Mouse (Mus musculus) forebrain, embryonic 16.5 days (tissue): ENCODE measurements around the gene Irf2. TPM values are rescaled to one million over a fixed set of nuclear protein-coding genes. Genes with fewer than 3 reads are reported as not detected.
"Not testable (repeated sequence)": the region's sequence is repeated elsewhere in the genome, so short reads cannot be mapped to it uniquely, and the experiment has no call there.

ENCODE experiments used
- ATAC-seq: fragments of 200-750 bp; cut with Nextera tagmentation; 2 replicates; pipeline ENCODE4 v1.8.0; 2017; ENCODE audit warnings: mild to moderate bottlenecking, moderate library complexity
- H3K27ac ChIP-seq: fragments of 300-500 bp; sonication (generic); 2 replicates; pipeline ENCODE4 v1.5.1; 2014; ENCODE audit warnings: low read length, control low read depth
- H3K27me3 ChIP-seq: fragments of 300-500 bp; sonication (generic); replicated peaks from 2 replicates; pipeline ENCODE4 v1.6.1; 2014; ENCODE audit warnings: low read length; ENCODE audit not compliant: control insufficient read depth, insufficient read depth
- H3K36me3 ChIP-seq: fragments of 300-500 bp; sonication (generic); 2 replicates; pipeline ENCODE4 v1.6.1; 2014; ENCODE audit not compliant: control insufficient read depth, insufficient read depth
- H3K4me1 ChIP-seq: fragments of 300-500 bp; sonication (generic); replicated peaks from 2 replicates; pipeline ENCODE4 v1.6.1; 2014; ENCODE audit warnings: low read length; ENCODE audit not compliant: control insufficient read depth, insufficient read depth
- H3K4me2 ChIP-seq: fragments of 300-500 bp; sonication (generic); 2 replicates; pipeline ENCODE4 v1.6.1; 2014; ENCODE audit warnings: mild to moderate bottlenecking, low read length, control low read depth
- H3K4me3 ChIP-seq: fragments of 300-500 bp; sonication (generic); replicated peaks from 2 replicates; pipeline ENCODE4 v1.5.1; 2014; ENCODE audit warnings: mild to moderate bottlenecking, low read length, control low read depth
- H3K9ac ChIP-seq: fragments of 300-500 bp; sonication (generic); replicated peaks from 2 replicates; pipeline ENCODE4 v1.6.1; 2014; ENCODE audit warnings: low read depth, low read length, control low read depth
- H3K9me3 ChIP-seq: fragments of 300-500 bp; sonication (generic); 2 replicates; pipeline ENCODE4 v1.6.1; 2016; ENCODE audit warnings: low read length; ENCODE audit not compliant: control insufficient read depth
- WGBS: fragments of 180-500 bp; shearing (Covaris S2); extraction: QIAGEN DNeasy Blood & Tissue Kit; methylation state at CpG from one replicate; pipeline ENCODE4 v1.1.7; 2014; 5-methylcytosine and 5-hydroxymethylcytosine counted together
- polyA plus RNA-seq: library from polyadenylated mRNA; unstranded; fragments of >200 nt; fragmentation: Nextera tagmentation; extraction: Ambion mirVana; gene quantifications from 2 replicates; pipeline ENCODE4 v1.2.1, GENCODE M21; 2015

The Irf2 gene
- polyA plus RNA-seq, 1 experiment from 2014 or later, result 11.2 TPM

GRCm38 (mm10) chr8:46720656-46721055, 18.9 kb upstream of the Irf2 start:
- no peak overlapping the region for H3K27ac ChIP-seq
- no peaks in the 10 kb centered on the region for H3K4me1 ChIP-seq
- no peaks in the 10 kb centered on the region for H3K36me3 ChIP-seq
- H3K4me2 ChIP-seq, result no peak overlapping the region
- no peak for ATAC-seq
- no peak overlapping the region for H3K4me3 ChIP-seq
- H3K9ac ChIP-seq, result no peak overlapping the region
- H3K27me3 ChIP-seq, result no peaks in the 10 kb centered on the region
- WGBS, result 59% methylated on average over 4 of the region's 4 CpGs
- H3K9me3 ChIP-seq, result no peaks in the 10 kb centered on the region

DNA sequence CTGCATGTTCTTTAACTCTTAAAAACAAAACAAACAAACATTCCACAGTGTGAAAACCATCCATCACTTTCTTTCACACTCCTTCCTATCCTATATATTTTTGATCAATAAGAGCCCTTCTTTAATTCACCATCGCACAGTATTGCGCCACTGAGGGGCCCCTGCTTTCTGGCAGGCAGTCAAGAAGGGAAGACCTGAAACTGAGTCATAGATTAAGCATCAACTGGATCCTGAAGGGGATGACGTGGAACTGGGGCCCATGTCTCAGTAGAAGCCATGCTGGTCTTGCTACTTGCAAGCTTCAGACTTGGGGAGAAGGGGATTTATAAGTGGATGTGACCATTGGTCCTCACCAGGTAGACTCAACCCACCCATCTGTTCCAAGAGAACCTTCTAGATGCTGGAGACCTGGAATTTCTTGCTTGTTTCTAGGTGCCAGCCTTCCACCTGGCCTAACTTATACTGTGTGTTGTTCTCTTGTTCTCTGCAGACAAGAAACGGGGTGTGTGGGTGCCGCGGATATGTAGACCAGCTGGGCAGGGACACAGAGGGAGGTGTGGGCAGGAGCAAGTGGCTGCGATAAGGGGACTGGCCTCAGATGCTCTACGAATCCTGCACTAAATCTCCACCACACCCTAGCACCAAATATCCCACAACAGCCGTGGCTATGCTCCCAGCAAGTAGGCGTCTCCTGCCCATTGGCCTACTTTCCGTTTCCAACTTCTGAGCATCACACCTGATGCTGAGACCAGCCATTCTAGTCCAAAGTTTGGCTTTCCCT, 18.3 kb upstream of the Irf2 start:
- no peak for ATAC-seq
- H3K4me2 ChIP-seq, result no peak overlapping the region
- 94% methylated on average over 11 of the region's 11 CpGs for WGBS
- no peaks in the 10 kb centered on the region for H3K4me1 ChIP-seq
- no peaks in the 10 kb centered on the region for H3K9me3 ChIP-seq
- H3K27me3 ChIP-seq, result no peaks in the 10 kb centered on the region
- no peak overlapping the region for H3K27ac ChIP-seq
- H3K9ac ChIP-seq, result no peak overlapping the region
- no peak overlapping the region for H3K4me3 ChIP-seq
- no peaks in the 10 kb centered on the region for H3K36me3 ChIP-seq

GRCm38 (mm10) chr8:46722536-46722935, 17.0 kb upstream of the Irf2 start:
- Histone ChIP-seq H3K27ac (no peak overlapping the region), H3K4me3 (no peak overlapping the region), H3K36me3 (no peaks in the 10 kb centered on the region), H3K9me3 (no peaks in the 10 kb centered on the region), H3K9ac (no peak overlapping the region), H3K4me2 (no peak overlapping the region), H3K27me3 (no peaks in the 10 kb centered on the region), H3K4me1 (no peaks in the 10 kb centered on the region)
- no peak for ATAC-seq
- WGBS, result 54% methylated on average over 2 of the region's 2 CpGs

GRCm38 (mm10) chr8:46726383-46726782, 13.1 kb upstream of the Irf2 start:
- Histone ChIP-seq H3K4me2 (no peak overlapping the region), H3K27me3 (no peaks in the 10 kb centered on the region), H3K4me3 (no peak overlapping the region), H3K27ac (no peak overlapping the region), H3K36me3 (no peaks in the 10 kb centered on the region), H3K9me3 (no peaks in the 10 kb centered on the region), H3K4me1 (no peaks in the 10 kb centered on the region), H3K9ac (no peak overlapping the region)
- 97% methylated on average over 2 of the region's 2 CpGs for WGBS
- no peak for ATAC-seq

DNA sequence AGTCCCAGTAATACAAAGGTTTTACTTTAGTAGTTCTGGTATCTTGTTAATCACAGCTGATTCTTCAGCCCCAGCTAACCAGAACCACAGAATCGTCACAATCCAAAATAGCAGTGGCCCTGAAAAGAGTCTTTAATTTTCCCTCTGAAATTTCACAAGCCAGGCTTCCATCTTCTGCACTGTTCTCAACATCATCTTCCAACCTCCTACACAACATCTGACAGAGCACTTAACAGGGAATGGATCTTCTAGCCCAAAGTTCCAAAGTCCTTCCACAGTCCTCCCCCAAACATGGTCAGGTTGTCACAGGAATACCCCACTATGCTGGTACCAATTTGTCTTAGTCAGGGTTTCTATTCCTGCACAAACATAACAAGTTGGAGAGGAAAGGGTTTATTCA, 9.9 kb upstream of the Irf2 start:
- not testable (repeated sequence) for H3K9ac ChIP-seq, H3K36me3 ChIP-seq, H3K27ac ChIP-seq, H3K4me2 ChIP-seq, H3K4me3 ChIP-seq, H3K27me3 ChIP-seq, H3K9me3 ChIP-seq, H3K4me1 ChIP-seq, ATAC-seq
- 89% methylated on average over 1 of the region's 1 CpGs for WGBS

- no peak overlapping the region for H3K9ac ChIP-seq
- H3K4me1 ChIP-seq, result no peaks in the 10 kb centered on the region
- no peaks in the 10 kb centered on the region for H3K27me3 ChIP-seq
- no peak overlapping the region for H3K4me2 ChIP-seq
- no peak overlapping the region for H3K4me3 ChIP-seq
- no peak overlapping the region for H3K27ac ChIP-seq
- no peak for ATAC-seq
- 85% methylated on average over 7 of the region's 7 CpGs for WGBS
- H3K36me3 ChIP-seq, result no peaks in the 10 kb centered on the region
- H3K9me3 ChIP-seq, result no peaks in the 10 kb centered on the region
Measured at GRCm38 (mm10) chr8:46732381-46732915, 7.1 kb upstream of the Irf2 start.

GRCm38 (mm10) chr8:46733603-46734002, 5.9 kb upstream of the Irf2 start:
- H3K27me3 ChIP-seq, result no peaks in the 10 kb centered on the region
- no peaks in the 10 kb centered on the region for H3K4me1 ChIP-seq
- no peak overlapping the region for H3K4me3 ChIP-seq
- H3K9me3 ChIP-seq, result no peaks in the 10 kb centered on the region
- 84% methylated on average over 8 of the region's 8 CpGs for WGBS
- no peak overlapping the region for H3K4me2 ChIP-seq
- no peak overlapping the region for H3K27ac ChIP-seq
- no peak for ATAC-seq
- no peaks in the 10 kb centered on the region for H3K36me3 ChIP-seq
- no peak overlapping the region for H3K9ac ChIP-seq

DNA sequence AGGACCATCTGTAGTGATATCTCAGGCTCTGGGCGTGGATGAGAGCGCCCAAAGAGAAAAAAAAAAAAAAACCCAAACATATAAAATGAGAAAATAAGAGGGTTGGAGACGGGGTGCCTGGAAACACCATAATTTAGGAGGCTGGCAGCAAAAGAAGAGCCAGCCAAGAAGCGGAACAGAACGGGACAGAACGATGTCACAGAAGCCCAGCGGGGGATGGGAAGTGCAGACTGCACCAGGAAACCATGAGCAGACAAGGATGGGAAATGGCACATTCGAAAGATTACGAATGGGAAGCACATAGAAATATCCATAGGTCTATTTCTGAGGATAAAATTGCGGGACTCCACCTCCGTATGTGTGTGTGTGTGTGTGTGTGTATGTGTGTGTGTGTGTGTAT, 4.0 kb upstream of the Irf2 start:
- Histone ChIP-seq H3K27ac (no peak overlapping the region), H3K4me1 (0 out of 2 replicates have a peak, but pooled peaks cover 3% of the 10 kb centered on the region), H3K4me2 (no peak overlapping the region), H3K27me3 (no peaks in the 10 kb centered on the region), H3K4me3 (no peak overlapping the region), H3K9ac (no peak overlapping the region), H3K9me3 (no peaks in the 10 kb centered on the region), H3K36me3 (no peaks in the 10 kb centered on the region)
- ATAC-seq, result no peak
- 77% methylated on average over 11 of the region's 11 CpGs for WGBS

- no peak overlapping the region for H3K4me3 ChIP-seq
- H3K36me3 ChIP-seq, result no peaks in the 10 kb centered on the region
- no peak overlapping the region for H3K27ac ChIP-seq
- no peak overlapping the region for H3K9ac ChIP-seq
- 84% methylated on average over 3 of the region's 3 CpGs for WGBS
- ATAC-seq, result no peak
- no peaks in the 10 kb centered on the region for H3K9me3 ChIP-seq
- 0 out of 2 replicates have a peak, but pooled peaks cover 3% of the 10 kb centered on the region for H3K4me1 ChIP-seq
- no peak overlapping the region for H3K4me2 ChIP-seq
- H3K27me3 ChIP-seq, result no peaks in the 10 kb centered on the region
Measured at GRCm38 (mm10) chr8:46736260-46736659, 3.3 kb upstream of the Irf2 start.
